Mouse (Mus musculus): ENCODE results near the gene Tbc1d32. TPM values are rescaled to one million over a fixed set of nuclear protein-coding genes. Genes with fewer than 3 reads are reported as not detected.
"Not testable (repeated sequence)": the region's sequence is repeated elsewhere in the genome, so short reads cannot be mapped to it uniquely, and the experiment has no call there.

Tbc1d32 gene
- polyA plus RNA-seq, 1 experiment from 2014 or later = 2.7 TPM

DNA sequence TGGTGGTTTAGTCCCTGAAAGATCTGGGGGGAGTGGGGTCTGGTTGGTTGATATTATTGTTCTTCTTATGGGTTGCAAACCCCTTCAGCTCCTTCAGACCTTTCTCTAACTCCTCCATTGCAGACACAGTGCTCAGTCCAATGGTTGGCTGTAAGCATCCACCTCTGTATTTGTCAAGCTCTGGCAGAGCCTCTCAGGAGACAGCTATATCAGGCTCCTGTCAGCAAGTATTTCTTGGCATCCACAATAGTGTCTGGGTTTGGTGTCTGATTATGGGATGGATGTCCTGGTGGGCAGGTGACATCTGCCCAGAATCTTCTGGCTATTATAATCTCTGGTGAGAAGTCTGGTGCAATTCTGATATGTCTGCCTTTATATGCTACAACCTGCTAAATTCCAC lies 60.8 kb downstream of the Tbc1d32 start:
- not testable (repeated sequence) for ATAC-seq (ENCODE audit: insufficient number of reproducible peaks, low FRiP score); H3K36me3 ChIP-seq; H3K4me3 ChIP-seq; H3K9ac ChIP-seq; H3K27ac ChIP-seq (ENCODE audit: poor library complexity, severe bottlenecking); H3K4me1 ChIP-seq (replicated peaks); H3K9me3 ChIP-seq (replicated peaks); H3K4me2 ChIP-seq; H3K27me3 ChIP-seq (replicated peaks)

DNA sequence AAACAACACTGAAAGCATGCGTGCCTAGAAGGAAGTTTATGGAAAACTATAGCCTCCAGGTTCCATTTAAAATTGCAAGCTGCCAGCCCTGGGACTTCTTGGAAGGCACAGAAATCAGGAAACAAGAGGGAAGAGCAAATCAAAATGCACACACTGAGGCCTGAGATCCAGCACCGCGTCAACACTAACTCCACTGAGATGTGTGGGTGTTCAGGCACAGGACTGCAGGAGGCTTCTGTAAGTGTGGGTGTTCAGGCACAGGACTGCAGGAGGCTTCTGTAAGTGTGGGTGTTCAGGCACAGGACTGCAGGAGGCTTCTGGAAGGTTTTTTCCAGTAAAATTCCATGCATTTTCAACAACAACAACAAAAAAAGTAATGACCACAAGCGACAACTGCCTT lies 62.7 kb downstream of the Tbc1d32 start:
- no peak overlapping the region for H3K4me2 ChIP-seq
- 75% methylated on average over 4 of the region's 4 CpGs for WGBS
- no peak overlapping the region for H3K9ac ChIP-seq
- no peak overlapping the region for H3K27ac ChIP-seq (ENCODE audit: poor library complexity, severe bottlenecking)
- no peaks in the 10 kb centered on the region for H3K9me3 ChIP-seq (replicated peaks)
- H3K36me3 ChIP-seq = peaks cover 3% of the 10 kb centered on the region; the same call in 1 of the 2 replicates
- H3K4me3 ChIP-seq = no peak overlapping the region
- H3K27me3 ChIP-seq (replicated peaks) = no peaks in the 10 kb centered on the region
- H3K4me1 ChIP-seq (replicated peaks) = no peaks in the 10 kb centered on the region
- no peak for ATAC-seq (ENCODE audit: insufficient number of reproducible peaks, low FRiP score)

DNA sequence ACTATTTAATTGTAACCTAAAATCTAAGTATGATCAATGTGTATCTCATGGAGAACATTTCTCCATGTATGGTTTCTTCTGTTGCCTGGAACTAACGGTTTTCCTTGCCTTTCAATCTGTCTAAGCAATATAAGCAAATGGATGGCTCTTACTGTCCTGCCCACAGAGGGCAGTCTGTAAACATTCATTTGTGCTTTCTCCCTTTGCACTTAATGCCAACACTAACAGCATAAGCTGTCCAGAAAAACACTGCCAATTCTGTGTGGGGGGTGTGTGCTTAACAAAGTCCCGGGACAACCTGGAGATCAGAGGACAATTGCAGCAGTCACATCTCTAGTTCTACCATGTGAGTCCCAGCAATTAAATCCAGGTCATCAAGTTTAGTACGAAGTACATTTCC lies 64.1 kb downstream of the Tbc1d32 start:
- no peak overlapping the region for H3K27ac ChIP-seq (ENCODE audit: poor library complexity, severe bottlenecking)
- WGBS = 76% methylated on average over 3 of the region's 3 CpGs
- no peaks in the 10 kb centered on the region for H3K9me3 ChIP-seq (replicated peaks)
- no peak overlapping the region for H3K9ac ChIP-seq
- no peak overlapping the region for H3K4me3 ChIP-seq
- no peak overlapping the region for H3K4me2 ChIP-seq
- no peaks in the 10 kb centered on the region for H3K4me1 ChIP-seq (replicated peaks)
- H3K27me3 ChIP-seq (replicated peaks) = no peaks in the 10 kb centered on the region
- peaks cover 3% of the 10 kb centered on the region; the same call in 1 of the 2 replicates for H3K36me3 ChIP-seq
- ATAC-seq (ENCODE audit: insufficient number of reproducible peaks, low FRiP score) = no peak

DNA sequence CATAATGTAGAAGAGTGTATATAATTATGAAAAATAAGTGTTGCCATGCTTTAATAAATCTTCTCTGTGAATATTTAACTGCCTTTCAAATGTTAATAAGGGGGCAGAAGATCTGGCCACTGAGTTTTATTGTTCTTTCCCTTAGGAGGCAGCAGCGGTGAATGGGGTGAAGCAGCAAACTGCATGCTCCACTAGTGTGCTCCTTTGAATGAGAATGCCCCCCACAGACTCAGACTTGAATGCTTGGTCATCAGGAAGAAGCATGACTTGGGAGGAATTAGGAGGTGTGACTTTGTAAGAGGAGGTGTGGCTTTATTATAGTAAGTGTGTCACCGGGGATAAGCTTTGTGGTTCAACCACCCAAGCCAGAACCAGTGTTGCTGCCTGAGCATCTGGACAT lies 69.7 kb downstream of the Tbc1d32 start:
- Histone ChIP-seq H3K4me1 (replicated peaks) (no peaks in the 10 kb centered on the region), H3K9me3 (replicated peaks) (no peaks in the 10 kb centered on the region), H3K4me2 (no peak overlapping the region), H3K4me3 (no peak overlapping the region), H3K27ac (ENCODE audit: poor library complexity, severe bottlenecking) (no peak overlapping the region), H3K27me3 (replicated peaks) (no peaks in the 10 kb centered on the region), H3K9ac (no peak overlapping the region), H3K36me3 (no peaks in the 10 kb centered on the region)
- ATAC-seq (ENCODE audit: insufficient number of reproducible peaks, low FRiP score) = no peak
- 74% methylated on average over 2 of the region's 2 CpGs for WGBS

DNA sequence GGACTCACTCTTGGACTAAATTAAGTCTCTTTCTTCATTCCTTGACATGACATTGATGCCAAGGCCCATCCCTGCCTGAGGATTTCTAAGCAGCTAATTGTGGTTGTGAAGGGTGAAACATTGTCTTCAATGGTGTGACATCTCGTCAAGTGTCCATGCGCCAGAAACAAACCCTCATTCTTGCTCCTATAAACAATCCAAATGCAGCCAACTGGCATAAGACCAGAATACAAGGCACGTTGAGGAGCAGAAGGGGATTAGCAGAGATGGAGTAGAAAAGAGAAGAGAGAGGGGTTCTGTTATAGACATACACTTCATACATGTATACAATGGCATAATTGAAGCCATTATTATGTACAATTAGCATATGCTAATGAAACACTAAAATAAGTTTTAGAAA lies 70.3 kb downstream of the Tbc1d32 start:
- Histone ChIP-seq H3K4me3 (no peak overlapping the region), H3K9ac (no peak overlapping the region), H3K4me1 (replicated peaks) (no peaks in the 10 kb centered on the region), H3K4me2 (no peak overlapping the region), H3K27me3 (replicated peaks) (no peaks in the 10 kb centered on the region), H3K9me3 (replicated peaks) (no peaks in the 10 kb centered on the region), H3K27ac (ENCODE audit: poor library complexity, severe bottlenecking) (no peak overlapping the region), H3K36me3 (no peaks in the 10 kb centered on the region)
- ATAC-seq (ENCODE audit: insufficient number of reproducible peaks, low FRiP score) = no peak
- 93% methylated on average over 3 of the region's 3 CpGs for WGBS

DNA sequence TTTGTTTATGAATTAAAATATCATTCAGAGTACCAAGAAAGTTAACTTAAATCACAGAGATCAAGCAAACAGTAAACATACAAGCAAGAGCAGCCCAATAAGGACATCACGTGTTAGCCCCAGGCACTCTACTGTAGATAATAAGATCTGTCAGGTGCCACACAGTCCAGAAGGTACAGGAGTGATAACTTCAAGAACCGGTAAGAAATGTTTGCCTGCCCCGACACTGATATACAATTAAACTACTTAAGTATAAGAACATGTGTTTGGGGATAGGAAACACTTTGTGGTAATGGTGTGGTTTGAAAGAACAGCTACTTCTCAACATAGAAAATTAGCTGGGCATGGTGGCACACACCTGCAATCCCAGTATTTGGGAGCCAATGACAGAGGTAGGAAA lies 71.5 kb downstream of the Tbc1d32 start:
- Histone ChIP-seq H3K27me3 (replicated peaks) (no peaks in the 10 kb centered on the region), H3K4me1 (replicated peaks) (no peaks in the 10 kb centered on the region), H3K9ac (no peak overlapping the region), H3K4me2 (no peak overlapping the region), H3K36me3 (peaks cover 2% of the 10 kb centered on the region; the same call in 1 of the 2 replicates), H3K9me3 (replicated peaks) (no peaks in the 10 kb centered on the region), H3K27ac (ENCODE audit: poor library complexity, severe bottlenecking) (no peak overlapping the region), H3K4me3 (no peak overlapping the region)
- WGBS = 78% methylated on average over 3 of the region's 3 CpGs
- no peak for ATAC-seq (ENCODE audit: insufficient number of reproducible peaks, low FRiP score)

DNA sequence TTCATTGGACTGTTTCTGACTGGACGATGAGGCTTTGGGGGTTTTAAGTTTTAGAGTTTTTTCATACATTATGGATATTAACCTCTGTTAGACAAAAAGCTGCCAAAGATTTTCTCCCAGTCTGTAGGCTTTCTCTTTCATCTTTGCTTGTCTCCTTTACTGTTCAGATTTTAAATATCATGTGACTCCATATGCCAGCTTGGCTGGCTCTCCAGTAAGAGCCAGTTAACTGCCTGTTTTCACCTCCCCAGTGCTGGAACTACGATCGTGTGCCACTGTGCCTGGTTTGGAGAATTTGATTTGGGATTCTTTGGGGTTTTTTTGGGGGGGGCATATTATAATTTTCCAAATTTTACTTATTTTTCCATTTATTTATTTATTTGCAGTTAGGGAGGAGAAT lies 79.6 kb downstream of the Tbc1d32 start:
- WGBS = 86% methylated on average over 3 of the region's 3 CpGs
- H3K27ac ChIP-seq (ENCODE audit: poor library complexity, severe bottlenecking) = no peak overlapping the region
- no peaks in the 10 kb centered on the region for H3K27me3 ChIP-seq (replicated peaks)
- no peak overlapping the region for H3K4me3 ChIP-seq
- H3K9ac ChIP-seq = no peak overlapping the region
- H3K9me3 ChIP-seq (replicated peaks) = no peaks in the 10 kb centered on the region
- H3K4me2 ChIP-seq = no peak overlapping the region
- H3K36me3 ChIP-seq = peaks cover 3% of the 10 kb centered on the region; the same call in 1 of the 2 replicates
- ATAC-seq (ENCODE audit: insufficient number of reproducible peaks, low FRiP score) = no peak
- H3K4me1 ChIP-seq (replicated peaks) = no peaks in the 10 kb centered on the region

DNA sequence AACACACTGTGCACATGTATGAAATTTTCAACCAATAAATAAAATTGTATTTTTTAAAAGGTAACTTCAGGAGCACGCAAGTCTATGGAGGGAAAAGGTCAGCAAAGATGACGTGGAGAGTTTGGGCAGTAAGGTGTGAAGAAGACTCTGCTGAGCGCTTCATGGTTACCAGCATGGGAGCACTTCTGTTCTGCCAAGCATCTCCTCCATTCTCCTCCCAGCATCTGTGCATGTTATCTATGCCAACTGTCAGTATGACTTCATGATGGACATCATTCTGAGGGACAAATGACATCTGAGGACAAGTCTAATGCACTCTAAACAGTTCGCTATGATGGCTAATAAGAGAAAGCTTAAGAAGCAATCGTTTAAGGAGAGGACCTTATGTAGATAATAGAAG lies 91.3 kb downstream of the Tbc1d32 start:
- H3K27me3 ChIP-seq (replicated peaks) = no peaks in the 10 kb centered on the region
- no peaks in the 10 kb centered on the region for H3K4me1 ChIP-seq (replicated peaks)
- H3K27ac ChIP-seq (ENCODE audit: poor library complexity, severe bottlenecking) = no peak overlapping the region
- H3K4me2 ChIP-seq = no peak overlapping the region
- no peak overlapping the region for H3K9ac ChIP-seq
- ATAC-seq (ENCODE audit: insufficient number of reproducible peaks, low FRiP score) = no peak
- no peak overlapping the region for H3K4me3 ChIP-seq
- no peaks in the 10 kb centered on the region for H3K9me3 ChIP-seq (replicated peaks)
- no peaks in the 10 kb centered on the region for H3K36me3 ChIP-seq
- 88% methylated on average over 5 of the region's 5 CpGs for WGBS

DNA sequence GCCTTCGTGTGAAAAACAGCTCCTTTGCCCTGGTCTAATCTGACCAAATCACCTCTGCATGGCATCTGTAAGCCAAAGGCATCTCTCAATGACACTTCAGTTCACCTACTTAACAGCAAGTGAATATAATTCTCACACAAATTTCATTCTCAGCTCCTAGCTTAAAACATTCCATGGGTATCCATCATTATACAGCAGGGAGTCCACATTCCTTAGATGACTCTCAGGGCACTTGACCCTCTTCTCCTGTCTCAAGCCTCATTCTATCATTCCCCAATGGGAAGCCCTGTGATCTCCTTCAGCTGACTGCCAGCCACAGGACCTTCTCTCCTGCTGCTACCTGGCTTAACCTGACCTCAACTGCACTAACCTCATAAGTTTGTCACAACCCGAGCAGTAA lies 98.8 kb downstream of the Tbc1d32 start:
- H3K4me3 ChIP-seq = no peak overlapping the region
- H3K9me3 ChIP-seq (replicated peaks) = no peaks in the 10 kb centered on the region
- no peaks in the 10 kb centered on the region for H3K36me3 ChIP-seq
- H3K4me1 ChIP-seq (replicated peaks) = no peaks in the 10 kb centered on the region
- no peak for ATAC-seq (ENCODE audit: insufficient number of reproducible peaks, low FRiP score)
- no peak overlapping the region for H3K4me2 ChIP-seq
- H3K27me3 ChIP-seq (replicated peaks) = no peaks in the 10 kb centered on the region
- no peak overlapping the region for H3K9ac ChIP-seq
- no peak overlapping the region for H3K27ac ChIP-seq (ENCODE audit: poor library complexity, severe bottlenecking)
- 66% methylated on average over 2 of the region's 2 CpGs for WGBS

DNA sequence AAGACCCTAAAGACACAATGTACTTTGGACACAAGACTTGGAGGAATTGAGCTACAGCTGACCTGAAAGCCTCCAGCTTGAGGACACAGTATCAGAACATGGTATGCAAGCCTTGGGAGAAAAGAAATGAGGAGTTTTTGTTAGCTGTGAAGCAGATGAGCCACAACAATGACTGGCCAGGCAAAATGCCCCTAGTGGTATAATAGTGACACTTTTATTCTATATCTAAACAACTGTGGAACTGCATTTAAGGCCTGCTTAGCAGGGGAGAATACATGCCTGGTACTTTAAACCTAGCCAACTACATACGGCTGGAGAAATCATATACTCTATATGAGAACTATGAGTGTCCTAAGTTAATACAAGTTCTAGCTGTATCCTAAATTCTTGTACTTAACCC lies 101.5 kb downstream of the Tbc1d32 start:
- no peaks in the 10 kb centered on the region for H3K4me1 ChIP-seq (replicated peaks)
- H3K27me3 ChIP-seq (replicated peaks) = no peaks in the 10 kb centered on the region
- ATAC-seq (ENCODE audit: insufficient number of reproducible peaks, low FRiP score) = no peak
- no peaks in the 10 kb centered on the region for H3K36me3 ChIP-seq
- H3K4me2 ChIP-seq = no peak overlapping the region
- no peak overlapping the region for H3K9ac ChIP-seq
- H3K27ac ChIP-seq (ENCODE audit: poor library complexity, severe bottlenecking) = no peak overlapping the region
- no peaks in the 10 kb centered on the region for H3K9me3 ChIP-seq (replicated peaks)
- 91% methylated on average over 1 of the region's 1 CpGs for WGBS
- H3K4me3 ChIP-seq = no peak overlapping the region

DNA sequence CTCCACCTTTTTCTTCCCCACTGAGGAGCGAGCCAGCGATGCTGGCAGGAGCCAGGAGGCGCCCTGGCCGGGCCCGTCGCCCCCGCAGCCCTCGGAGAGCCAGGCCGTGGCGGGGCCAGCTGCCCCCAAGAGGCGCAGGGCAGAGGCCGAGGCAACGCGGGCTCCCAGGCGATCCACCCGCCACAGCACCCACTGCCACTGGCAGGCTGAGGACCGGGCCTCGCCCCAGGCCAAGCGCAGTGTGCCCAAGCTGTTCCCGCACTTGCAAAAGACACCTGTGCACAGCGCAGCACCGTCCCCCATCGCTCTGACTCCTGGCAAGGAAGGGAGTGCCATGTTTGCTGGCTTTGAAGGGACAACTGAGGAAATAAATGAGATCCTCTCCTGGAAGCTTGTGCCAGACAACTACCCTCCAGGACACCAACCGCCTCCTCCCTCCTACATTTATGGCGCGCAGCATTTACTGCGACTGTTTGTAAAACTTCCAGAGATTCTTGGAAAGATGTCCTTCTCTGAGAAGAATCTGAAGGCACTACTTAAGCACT lies 112.8 kb downstream of the Tbc1d32 start:
- WGBS = 15% methylated on average over 27 of the region's 27 CpGs
- Histone ChIP-seq H3K36me3 (no peaks in the 10 kb centered on the region), H3K27me3 (replicated peaks) (no peaks in the 10 kb centered on the region), H3K27ac (ENCODE audit: poor library complexity, severe bottlenecking) (peak overlapping the region; percentile 46), H3K9me3 (replicated peaks) (no peaks in the 10 kb centered on the region), H3K4me1 (replicated peaks) (peaks cover 9% of the 10 kb centered on the region), H3K4me2 (peak overlapping the region; percentile 88), H3K4me3 (peak overlapping the region; percentile 63), H3K9ac (peak overlapping the region; percentile 79)
- peak; percentile 59 for ATAC-seq (ENCODE audit: insufficient number of reproducible peaks, low FRiP score)

DNA sequence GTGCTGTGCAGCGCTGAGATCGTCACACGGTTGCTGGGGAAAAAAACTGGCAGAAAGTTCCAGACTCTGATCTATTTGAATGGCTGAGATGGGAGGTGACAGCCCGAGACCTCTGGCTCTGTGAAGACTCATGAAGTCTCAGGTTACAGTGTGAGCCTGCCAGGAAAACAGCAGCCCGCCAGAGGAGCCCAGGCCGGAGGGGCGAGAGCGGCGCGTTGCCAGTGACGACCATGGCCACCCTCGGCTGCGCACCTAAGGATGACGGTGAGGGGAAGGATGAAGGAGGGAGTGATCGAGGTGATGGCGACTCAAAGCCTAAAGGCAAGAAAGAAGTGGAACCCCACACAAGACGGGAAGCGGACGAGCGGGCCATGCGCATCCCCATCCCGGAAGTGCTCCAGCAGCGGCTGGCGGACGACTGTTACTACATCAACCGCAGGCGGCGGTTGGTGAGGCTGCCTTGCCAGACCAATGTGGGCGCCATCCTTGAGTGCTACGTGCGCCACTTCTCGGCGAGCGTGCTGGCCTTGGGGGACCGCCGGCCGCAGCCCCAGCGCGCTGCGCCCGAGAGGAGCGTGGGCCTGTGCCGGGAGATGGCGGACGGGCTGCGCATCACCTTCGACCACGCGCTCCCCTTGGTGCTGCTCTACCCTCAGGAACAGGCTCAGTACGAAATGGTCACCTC lies 113.4 kb downstream of the Tbc1d32 start:
- H3K36me3 ChIP-seq = no peaks in the 10 kb centered on the region
- no peaks in the 10 kb centered on the region for H3K9me3 ChIP-seq (replicated peaks)
- H3K4me3 ChIP-seq = peak overlapping the region; percentile 63
- under 1% methylated on average over 46 of the region's 50 CpGs for WGBS
- H3K9ac ChIP-seq = peak overlapping the region; percentile 79
- H3K4me1 ChIP-seq (replicated peaks) = peaks cover 9% of the 10 kb centered on the region
- H3K4me2 ChIP-seq = peak overlapping the region; percentile 88
- H3K27me3 ChIP-seq (replicated peaks) = no peaks in the 10 kb centered on the region
- H3K27ac ChIP-seq (ENCODE audit: poor library complexity, severe bottlenecking) = peak overlapping the region; percentile 46
- ATAC-seq (ENCODE audit: insufficient number of reproducible peaks, low FRiP score) = peak; percentile 88

All from heart, embryonic 12.5 days (tissue).